Mouse (Mus musculus) CH12.LX (cell line): ENCODE results near the gene Colgalt2. TPM values are rescaled to one million over a fixed set of nuclear protein-coding genes. Genes with fewer than 3 reads are reported as not detected.

Experiments used
- DNase-seq: peaks from one replicate; pipeline ENCODE4 v3.0.0-alpha.2; 2013; ENCODE audit errors: extremely low read depth
- H3K27ac ChIP-seq: 2 replicates; pipeline ENCODE4 v1.5.1; 2012; ENCODE audit warnings: low read depth, mild to moderate bottlenecking, control low read depth, moderate library complexity; ENCODE audit not compliant: insufficient read depth
- H3K27me3 ChIP-seq: replicated peaks from 2 replicates; pipeline ENCODE3; 2012; ENCODE audit warnings: inconsistent platforms
- H3K36me3 ChIP-seq, 2 experiments: replicated peaks in 1 of 2; 2 replicates each; pipeline versions ENCODE3 to v1.6.1; 2012; ENCODE audit warnings: inconsistent platforms in 1 of 2, low read length in 1 of 2, mild to moderate bottlenecking in 1 of 2, mixed read lengths in 1 of 2, moderate library complexity in 1 of 2; ENCODE audit not compliant: control insufficient read depth in 1 of 2, insufficient read depth in 1 of 2
- H3K4me1 ChIP-seq, 2 experiments: 2 replicates each; pipeline ENCODE4 v1.6.1; 2012; ENCODE audit warnings: inconsistent platforms in 1 of 2, moderate library complexity in 1 of 2; ENCODE audit not compliant: insufficient read depth in 2 of 2, control insufficient read depth in 1 of 2
- H3K4me2 ChIP-seq: 2 replicates; pipeline ENCODE4 v1.6.1; 2012; ENCODE audit warnings: low read depth, mild to moderate bottlenecking, control low read depth; ENCODE audit not compliant: poor library complexity, insufficient read depth, severe bottlenecking
- H3K4me3 ChIP-seq, 3 experiments: fragments of 150-350 bp in 1 of 3; sonication (generic) in 1 of 3; replicated peaks in 1 of 3; 2 replicates each; pipeline versions ENCODE3 to v1.5.1; 2011 to 2012; ENCODE audit warnings: low read depth in 2 of 3, low read length in 2 of 3, mild to moderate bottlenecking in 2 of 3, moderate library complexity in 2 of 3, control low read depth in 1 of 3, improper control_type of control experiment in 1 of 3, inconsistent platforms in 1 of 3, mixed read lengths in 1 of 3; ENCODE audit not compliant: poor library complexity in 1 of 3
- H3K79me2 ChIP-seq: replicated peaks from 2 replicates; pipeline ENCODE4 v1.6.1; 2012; ENCODE audit warnings: mild to moderate bottlenecking, moderate library complexity; ENCODE audit not compliant: control insufficient read depth, poor library complexity, insufficient read depth, severe bottlenecking; ENCODE audit errors: extremely low read depth
- H3K9ac ChIP-seq: 2 replicates; pipeline ENCODE4 v1.6.1; 2012; ENCODE audit warnings: low read depth, mild to moderate bottlenecking, control low read depth, moderate library complexity; ENCODE audit not compliant: insufficient read depth
- H3K9me3 ChIP-seq: replicated peaks from 2 replicates; pipeline ENCODE3; 2012; ENCODE audit warnings: low read length, inconsistent platforms, mixed read lengths
- BHLHE40 ChIP-seq: IDR thresholded peaks from 2 replicates; pipeline ENCODE4 v1.6.1; 2011; ENCODE audit warnings: mild to moderate bottlenecking, low read depth, low read length, improper control_type of control experiment
- CHD1 ChIP-seq: IDR thresholded peaks from 2 replicates; pipeline ENCODE4 v1.6.1; 2012; ENCODE audit warnings: low read depth, low read length, improper control_type of control experiment, inconsistent platforms
- CHD2 ChIP-seq: IDR thresholded peaks from 2 replicates; pipeline ENCODE4 v1.6.1; 2011; ENCODE audit warnings: low read length, improper control_type of control experiment
- CTCF ChIP-seq, 2 experiments: IDR thresholded peaks in 1 of 2; conservative IDR thresholded peaks in 1 of 2; 2 replicates each; pipeline ENCODE4 v1.5.1; 2011 to 2012; ENCODE audit warnings: low read depth in 2 of 2, low read length in 2 of 2, improper control_type of control experiment in 1 of 2, inconsistent platforms in 1 of 2, mild to moderate bottlenecking in 1 of 2, moderate library complexity in 1 of 2
- E2F4 ChIP-seq: IDR thresholded peaks from 2 replicates; pipeline ENCODE4 v1.6.1; 2011; ENCODE audit warnings: low read depth, low read length, improper control_type of control experiment; ENCODE audit not compliant: insufficient replicate concordance
- HCFC1 ChIP-seq: IDR thresholded peaks from 2 replicates; pipeline ENCODE4 v1.6.1; 2012; ENCODE audit warnings: low read depth, mild to moderate bottlenecking, inconsistent platforms, low read length, improper control_type of control experiment
- IRF4 ChIP-seq: IDR thresholded peaks from 2 replicates; pipeline ENCODE4 v1.6.1; 2014; ENCODE audit warnings: low read depth, mild to moderate bottlenecking, inconsistent platforms, low read length, improper control_type of control experiment
- MAX ChIP-seq: IDR thresholded peaks from 2 replicates; pipeline ENCODE4 v1.6.1; 2011; ENCODE audit warnings: low read length, improper control_type of control experiment
- MYC ChIP-seq: IDR thresholded peaks from 2 replicates; pipeline ENCODE4 v1.6.1; 2011; ENCODE audit warnings: low read depth, mild to moderate bottlenecking, improper control_type of control experiment, low read length
- NELFE ChIP-seq: IDR thresholded peaks from 2 replicates; pipeline ENCODE4 v1.6.1; 2011; ENCODE audit warnings: low read depth, low read length, improper control_type of control experiment
- PAX5 ChIP-seq: IDR thresholded peaks from 2 replicates; pipeline ENCODE4 v1.6.1; 2012; ENCODE audit warnings: low read length, inconsistent platforms, mixed read lengths
- USF2 ChIP-seq: conservative IDR thresholded peaks from 2 replicates; pipeline ENCODE4 v1.6.1; 2011; ENCODE audit warnings: low read depth, low read length, improper control_type of control experiment
- ZC3H11A ChIP-seq: IDR thresholded peaks from 2 replicates; pipeline ENCODE4 v1.6.1; 2012; ENCODE audit warnings: low read depth, mild to moderate bottlenecking, inconsistent platforms, low read length, improper control_type of control experiment
- ZKSCAN1 ChIP-seq: IDR thresholded peaks from 2 replicates; pipeline ENCODE4 v1.6.1; 2012; ENCODE audit warnings: low read depth, inconsistent platforms, low read length, improper control_type of control experiment, borderline replicate concordance
- dilution Hi-C: fragments of 300-500 bp; cut with MboI; formaldehyde crosslinking; loops from 2 replicates; pipeline ENCODE4 v1.14.3; 2020; ENCODE audit warnings: low sequenced_read_pairs; ENCODE audit not compliant: extremely low pct_unique_long_range_greater_than_20kb, extremely low pct_ligation_motif_present
- in situ Hi-C: fragments of 300-500 bp; cut with MboI; formaldehyde crosslinking; loops from 3 replicates; pipeline ENCODE4 v1.14.3; 2019; ENCODE audit warnings: low sequenced_read_pairs, low pct_ligation_motif_present, low pct_unique_long_range_greater_than_20kb, mixed read lengths
- polyA plus RNA-seq: library from polyadenylated mRNA; unstranded; fragments of >175 nt; gene quantifications from 2 replicates; pipeline ENCODE4 v1.2.1, GENCODE M21; 2012; ENCODE audit warnings: low read depth; ENCODE audit not compliant: insufficient read length
- total RNA-seq, 2 experiments: library from RNA; depleted of rRNA; stranded (reverse); fragments of 300-350 nt in 1 of 2; fragments of >200 nt in 1 of 2; gene quantifications; 2 replicates each; pipeline ENCODE4 v1.2.3; 2012 to 2014

Colgalt2 gene
- total and polyA plus RNA-seq, 3 experiments, result not detected

GRCm38 (mm10) chr1:152549061-152549738 lies 149.6 kb downstream of the Colgalt2 start:
- H3K9me3 ChIP-seq, result no peaks in the 10 kb centered on the region
- dilution Hi-C loops, result no loop called here

GRCm38 (mm10) chr1:152550544-152550943 lies 150.9 kb downstream of the Colgalt2 start:
- DNase-seq, result no peak
- H3K27me3 ChIP-seq, result no peaks in the 10 kb centered on the region
- no peak overlapping the region for H3K4me2 ChIP-seq
- TF ChIP-seq ZC3H11A (no peak), CHD2 (no peak), CTCF (conservative IDR thresholded peaks at IDR 0.05 in 1 of 2, IDR thresholded peaks at IDR 0.05 in 1 of 2; ENCODE audit: low read depth in 2 of 2, low read length in 2 of 2) (no peak), NELFE (no peak), E2F4 (no peak)
- H3K9me3 ChIP-seq, result no peaks in the 10 kb centered on the region
- no peak overlapping the region for H3K27ac ChIP-seq
- in situ Hi-C loops (no loop called here), dilution Hi-C loops (no loop called here)
- H3K36me3 ChIP-seq, result no peaks in the 10 kb centered on the region
- H3K4me3 ChIP-seq, result no peak overlapping the region
- peaks cover 0 to 8% of the 10 kb centered on the region in 2 experiments; a peak in 1 of 4 replicates for H3K4me1 ChIP-seq
- no peaks in the 10 kb centered on the region for H3K79me2 ChIP-seq
- H3K9ac ChIP-seq, result no peak overlapping the region

More at GRCm38 (mm10) chr1:152549061-152549738, 149.6 kb downstream of the Colgalt2 start:
- H3K9ac ChIP-seq, result no peak overlapping the region
- H3K4me2 ChIP-seq, result no peak overlapping the region
- H3K36me3 ChIP-seq, result no peaks in the 10 kb centered on the region
- no peak overlapping the region for H3K27ac ChIP-seq
- peaks cover 0 to 8% of the 10 kb centered on the region in 2 experiments; a peak in 1 of 4 replicates for H3K4me1 ChIP-seq
- no peak for DNase-seq
- H3K27me3 ChIP-seq, result no peaks in the 10 kb centered on the region
- no peak overlapping the region for H3K4me3 ChIP-seq
- in situ Hi-C loops, result loop anchor here (25.0 kb wide), 3 partner anchors 363 to 838 kb away; partner anchors contain the start of gene Smg7
- no peaks in the 10 kb centered on the region for H3K79me2 ChIP-seq
- no peak for TF ChIP-seq ZC3H11A
- no peak for TF ChIP-seq PAX5
- no peak for TF ChIP-seq IRF4

- Histone ChIP-seq H3K9ac (no peak overlapping the region), H3K27ac (no peak overlapping the region), H3K36me3 (no peaks in the 10 kb centered on the region), H3K79me2 (no peaks in the 10 kb centered on the region), H3K4me1 (peaks cover 0 to 8% of the 10 kb centered on the region in 2 experiments; a peak in 1 of 4 replicates), H3K4me2 (no peak overlapping the region), H3K4me3 (no peak overlapping the region), H3K27me3 (no peaks in the 10 kb centered on the region), H3K9me3 (no peaks in the 10 kb centered on the region)
- TF ChIP-seq BHLHE40 (no peak), CHD2 (no peak), ZC3H11A (no peak), MYC (no peak), ZKSCAN1 (no peak), E2F4 (no peak), USF2 (no peak), CTCF (conservative IDR thresholded peaks at IDR 0.05 in 1 of 2, IDR thresholded peaks at IDR 0.05 in 1 of 2; ENCODE audit: low read depth in 2 of 2, low read length in 2 of 2) (no peak), CHD1 (no peak), HCFC1 (no peak), MAX (no peak)
- no peak for DNase-seq
- in situ Hi-C loops, result no loop called here
- dilution Hi-C loops, result no loop called here
Measured at GRCm38 (mm10) chr1:152550973-152551372, 151.3 kb downstream of the Colgalt2 start.
